Mouse (Mus musculus): ENCODE measurements around the gene Abcb9.

- TF ChIP-seq POLR2A (IDR thresholded peaks at IDR 0.05; ENCODE audit: borderline replicate concordance, low read depth, low read length) (no peak), CTCF (IDR thresholded peaks at IDR 0.05; ENCODE audit: low read depth, low read length) (no peak)
These were observed 2.3 kb downstream of the Abcb9 start for GRCm38 (mm10) chr5:124093120-124093794.

Measured in bone marrow macrophage, adult 2 months (primary cell).